Mouse (Mus musculus) midbrain, embryonic 13.5 days (tissue): ENCODE data around the gene Zdhhc23. TPM values are rescaled to one million over a fixed set of nuclear protein-coding genes. Genes with fewer than 3 reads are reported as not detected.
A peak's percentile ranks its signal among the peaks of the same experiment; 100 is the strongest.

ENCODE experiments used
- ATAC-seq: fragments of 200-750 bp; cut with Nextera tagmentation; 2 replicates; pipeline ENCODE4 v1.8.0; 2017; ENCODE audit warnings: mild to moderate bottlenecking, moderate TSS enrichment, moderate library complexity
- H3K27ac ChIP-seq: fragments of 300-500 bp; sonication (generic); 2 replicates; pipeline ENCODE4 v1.5.1; 2015; ENCODE audit warnings: inconsistent platforms, mild to moderate bottlenecking, moderate library complexity
- H3K27me3 ChIP-seq: fragments of 300-500 bp; sonication (generic); 2 replicates; pipeline ENCODE4 v1.6.1; 2015; ENCODE audit warnings: mild to moderate bottlenecking, inconsistent platforms
- H3K36me3 ChIP-seq: fragments of 300-500 bp; sonication (generic); 2 replicates; pipeline ENCODE4 v1.6.1; 2015; ENCODE audit warnings: mild to moderate bottlenecking, inconsistent platforms
- H3K4me1 ChIP-seq: fragments of 300-500 bp; sonication (generic); replicated peaks from 2 replicates; pipeline ENCODE4 v1.6.1; 2015; ENCODE audit warnings: inconsistent platforms
- H3K4me2 ChIP-seq: fragments of 300-500 bp; sonication (generic); replicated peaks from 2 replicates; pipeline ENCODE4 v1.6.1; 2015; ENCODE audit warnings: moderate library complexity, mild to moderate bottlenecking, inconsistent platforms
- H3K4me3 ChIP-seq: fragments of 300-500 bp; sonication (generic); replicated peaks from 2 replicates; pipeline ENCODE4 v1.5.1; 2015; ENCODE audit warnings: mild to moderate bottlenecking, inconsistent platforms
- H3K9ac ChIP-seq: fragments of 300-500 bp; sonication (generic); replicated peaks from 2 replicates; pipeline ENCODE4 v1.6.1; 2015; ENCODE audit warnings: mild to moderate bottlenecking, inconsistent platforms
- H3K9me3 ChIP-seq: fragments of 300-500 bp; sonication (generic); 2 replicates; pipeline ENCODE4 v1.6.1; 2016; ENCODE audit warnings: mild to moderate bottlenecking, inconsistent platforms
- WGBS: fragments of 180-500 bp; shearing (Covaris S2); methylation state at CpG from one replicate; pipeline ENCODE4 v1.1.7; 2015; 5-methylcytosine and 5-hydroxymethylcytosine counted together
- microRNA-seq: library from miRNA; unstranded; fragments of <30 nt; microRNA quantifications from one replicate; pipeline ENCODE4, GENCODE M21; 2016
- polyA plus RNA-seq: library from polyadenylated mRNA; unstranded; fragments of >200 nt; fragmentation: Nextera tagmentation; extraction: Ambion mirVana; gene quantifications from 2 replicates; pipeline ENCODE4 v1.2.1, GENCODE M21; 2015

The Zdhhc23 gene
- polyA plus RNA-seq, 1 experiment from 2014 or later = 1.4 TPM

DNA sequence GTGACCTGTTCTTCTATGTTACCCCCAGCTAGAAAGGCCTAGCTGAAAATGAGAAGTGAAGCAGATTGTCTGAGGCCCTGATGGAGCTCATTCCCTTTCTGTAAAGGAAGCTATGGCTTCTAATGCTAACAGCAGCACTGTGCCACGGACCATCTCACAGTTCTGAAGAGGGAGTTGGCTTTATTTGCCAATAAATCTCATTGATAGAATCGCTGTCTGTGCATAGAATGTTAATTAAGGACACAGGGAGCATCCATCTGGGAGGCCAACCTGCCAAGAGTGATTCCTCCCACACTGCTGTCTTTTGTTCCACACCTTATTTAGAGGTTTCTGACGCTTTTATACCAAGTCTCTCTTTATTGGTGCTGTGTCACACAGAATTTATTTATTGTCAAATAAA is 48.1 kb downstream of the Zdhhc23 start:
- no peaks in the 10 kb centered on the region for H3K27me3 ChIP-seq
- ATAC-seq = no peak
- H3K27ac ChIP-seq = no peak overlapping the region
- H3K9me3 ChIP-seq = no peaks in the 10 kb centered on the region
- no peaks in the 10 kb centered on the region for H3K4me1 ChIP-seq
- H3K4me3 ChIP-seq = no peak overlapping the region
- no peaks in the 10 kb centered on the region for H3K36me3 ChIP-seq
- H3K4me2 ChIP-seq = no peak overlapping the region
- H3K9ac ChIP-seq = no peak overlapping the region
- WGBS = 85% methylated on average over 3 of the region's 3 CpGs

DNA sequence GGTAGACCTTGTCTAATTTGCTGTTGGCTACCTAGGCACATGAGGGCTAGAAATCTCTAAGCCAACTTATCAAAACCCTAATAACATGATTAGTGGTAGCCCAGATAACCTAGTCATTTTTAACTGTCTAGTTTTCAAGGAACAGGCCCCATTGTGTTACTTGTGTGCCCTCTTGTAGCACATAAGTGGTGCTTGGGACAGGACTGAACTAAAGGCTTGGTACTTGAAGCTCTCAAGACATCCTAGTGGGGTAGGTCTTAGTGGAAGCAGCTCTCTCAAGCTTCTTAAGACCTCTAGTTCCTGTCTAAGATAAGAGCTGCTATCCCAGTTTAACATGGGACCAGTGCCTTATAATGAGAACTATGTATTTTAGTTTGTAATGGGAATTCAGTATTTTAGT is 49.0 kb downstream of the Zdhhc23 start:
- Histone ChIP-seq H3K4me1 (no peaks in the 10 kb centered on the region), H3K9me3 (no peaks in the 10 kb centered on the region), H3K9ac (no peak overlapping the region), H3K27ac (no peak overlapping the region), H3K4me2 (no peak overlapping the region), H3K4me3 (no peak overlapping the region), H3K27me3 (no peaks in the 10 kb centered on the region), H3K36me3 (no peaks in the 10 kb centered on the region)
- no peak for ATAC-seq

DNA sequence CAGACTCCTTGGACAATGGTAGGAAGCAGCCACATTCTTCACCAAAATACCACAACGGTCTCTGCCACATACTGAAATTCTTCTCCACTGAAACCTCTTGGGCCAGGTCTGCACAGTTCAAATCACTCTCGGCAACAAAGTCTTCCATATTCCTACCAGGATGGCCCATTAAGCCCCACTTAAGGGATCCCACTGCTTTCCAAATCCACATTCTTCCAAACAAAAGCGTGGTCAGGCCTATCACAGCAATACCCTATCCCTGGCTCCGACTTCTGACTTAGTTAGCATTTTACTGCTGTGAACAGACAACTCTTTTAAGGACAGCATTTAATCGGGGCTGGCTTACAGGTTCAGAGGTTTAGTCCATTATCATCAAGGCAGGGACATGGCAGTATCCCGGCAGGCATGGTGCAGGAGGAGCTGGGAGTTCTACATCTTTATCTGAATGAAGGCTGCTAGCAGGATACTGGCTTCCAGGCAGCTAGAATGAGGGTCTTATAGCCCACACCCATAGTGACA is 53.2 kb downstream of the Zdhhc23 start, which contains the start of gene Qtrt2:
TSS of gene Qtrt2 (minus strand) at position 469 of the 519 bp plus-strand sequence.
- no peak for ATAC-seq
- WGBS = 48% methylated on average over 6 of the region's 6 CpGs
- no peaks in the 10 kb centered on the region for H3K27me3 ChIP-seq
- H3K27ac ChIP-seq = no peak within 1 kb of the TSS
- H3K9ac ChIP-seq = no peak within 1 kb of the TSS
- H3K36me3 ChIP-seq = no peaks in the 10 kb centered on the region
- no peak within 1 kb of the TSS for H3K4me3 ChIP-seq
- no peaks in the 10 kb centered on the region for H3K9me3 ChIP-seq
- peaks cover 13% of the 10 kb centered on the region for H3K4me1 ChIP-seq
- H3K4me2 ChIP-seq = no peak within 1 kb of the TSS

DNA sequence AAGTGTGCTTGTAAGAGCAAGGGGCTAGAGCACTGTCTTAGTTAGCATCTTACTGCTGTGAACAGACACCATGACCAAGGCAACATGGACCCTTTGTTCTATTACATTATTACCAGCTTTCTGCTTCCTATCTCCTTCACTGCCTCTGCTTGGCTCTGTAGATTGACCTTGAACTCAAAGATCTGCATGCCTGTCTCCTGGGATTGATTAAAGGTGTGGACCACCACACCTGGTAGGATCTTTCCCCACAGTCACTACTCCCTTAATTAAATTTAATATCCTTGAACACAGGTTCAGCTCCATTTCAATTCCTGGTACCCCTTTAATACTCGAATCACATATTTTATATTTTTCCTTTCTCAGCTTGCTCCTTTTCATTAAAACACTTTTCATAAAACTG is 53.7 kb downstream of the Zdhhc23 start:
- H3K36me3 ChIP-seq = no peaks in the 10 kb centered on the region
- H3K4me2 ChIP-seq = no peak overlapping the region
- WGBS = 98% methylated on average over 1 of the region's 1 CpGs
- H3K9me3 ChIP-seq = no peaks in the 10 kb centered on the region
- ATAC-seq = no peak
- H3K27me3 ChIP-seq = no peaks in the 10 kb centered on the region
- H3K27ac ChIP-seq = no peak overlapping the region
- peaks cover 13% of the 10 kb centered on the region for H3K4me1 ChIP-seq
- no peak overlapping the region for H3K9ac ChIP-seq
- no peak overlapping the region for H3K4me3 ChIP-seq

DNA sequence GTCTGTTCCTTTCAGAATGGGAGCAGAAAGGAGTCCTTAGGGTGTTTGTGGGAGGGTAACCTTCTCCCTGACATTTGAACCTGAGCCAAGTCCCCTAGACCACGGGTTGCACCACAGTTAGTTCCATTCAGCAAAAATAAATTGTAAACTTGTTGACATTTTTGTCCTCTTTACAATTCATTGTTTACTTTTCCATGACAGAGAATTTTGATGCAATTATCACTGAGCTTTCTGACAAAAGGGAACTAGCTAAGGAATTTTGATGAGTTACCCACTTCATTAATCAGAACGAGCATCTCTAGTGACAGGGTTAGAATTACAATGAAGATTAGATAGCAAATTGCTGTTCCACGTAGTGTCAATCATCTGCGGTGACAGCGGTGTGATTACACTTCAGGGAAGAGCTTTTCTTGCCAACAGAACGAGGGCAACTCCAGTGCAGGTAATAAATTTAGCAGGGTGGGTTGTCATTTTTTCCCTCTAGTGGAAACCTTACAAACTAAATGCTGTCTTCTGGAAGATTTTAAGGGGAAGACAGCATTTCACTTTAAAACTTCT is 54.5 kb downstream of the Zdhhc23 start:
- 69% methylated on average over 6 of the region's 6 CpGs for WGBS
- ATAC-seq = no peak
- peaks cover 16% of the 10 kb centered on the region for H3K4me1 ChIP-seq
- no peaks in the 10 kb centered on the region for H3K9me3 ChIP-seq
- H3K36me3 ChIP-seq = no peaks in the 10 kb centered on the region
- no peak overlapping the region for H3K9ac ChIP-seq
- no peaks in the 10 kb centered on the region for H3K27me3 ChIP-seq
- no peak overlapping the region for H3K4me2 ChIP-seq
- no peak overlapping the region for H3K27ac ChIP-seq
- no peak overlapping the region for H3K4me3 ChIP-seq

DNA sequence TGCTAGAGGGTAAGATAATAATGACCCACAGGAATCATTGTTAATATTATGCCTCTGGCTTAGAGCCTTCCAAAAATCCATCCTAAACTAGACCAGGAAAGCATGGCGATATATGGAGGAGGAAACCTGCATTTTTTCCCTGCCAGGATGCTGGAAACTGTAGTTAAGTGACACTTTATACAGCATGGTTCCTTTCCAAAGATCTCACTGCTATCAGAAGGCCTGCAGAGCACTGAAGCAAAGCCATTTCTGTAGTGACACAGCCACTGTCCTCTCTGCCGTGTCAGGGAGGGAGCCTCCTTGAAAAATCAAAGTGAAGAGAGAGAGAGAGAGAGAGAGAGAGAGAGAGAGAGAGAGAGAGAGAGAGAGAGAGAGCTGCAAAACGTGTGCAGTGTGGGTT is 57.0 kb downstream of the Zdhhc23 start:
- WGBS = 42% methylated on average over 3 of the region's 3 CpGs
- Histone ChIP-seq H3K4me1 (peaks cover 16% of the 10 kb centered on the region), H3K4me3 (no peak overlapping the region), H3K36me3 (no peaks in the 10 kb centered on the region), H3K9ac (no peak overlapping the region), H3K27me3 (no peaks in the 10 kb centered on the region), H3K9me3 (no peaks in the 10 kb centered on the region), H3K27ac (no peak overlapping the region), H3K4me2 (no peak overlapping the region)
- no peak for ATAC-seq

DNA sequence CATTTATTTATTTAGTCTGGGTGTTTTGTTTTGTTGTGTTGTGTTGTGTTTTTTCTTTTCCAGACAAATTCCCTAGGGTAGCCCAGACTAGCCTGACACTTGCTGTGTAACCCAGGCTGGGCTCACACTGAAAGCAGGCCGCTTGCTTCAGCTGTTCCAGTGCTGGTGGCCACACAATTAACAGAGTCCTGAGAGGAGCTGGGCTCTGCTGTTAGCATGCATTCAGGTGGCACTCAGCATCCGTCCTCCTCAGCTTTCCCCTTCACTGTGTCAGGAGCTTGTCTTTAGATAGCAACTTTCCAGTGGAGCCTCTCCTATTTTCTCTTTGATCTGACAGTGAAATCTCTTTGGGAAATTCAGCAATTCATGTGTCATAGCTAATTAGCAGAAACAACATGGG is 57.6 kb downstream of the Zdhhc23 start:
- 29% methylated on average over 2 of the region's 2 CpGs for WGBS
- Histone ChIP-seq H3K4me2 (no peak overlapping the region), H3K27me3 (no peaks in the 10 kb centered on the region), H3K9ac (no peak overlapping the region), H3K4me3 (no peak overlapping the region), H3K27ac (no peak overlapping the region), H3K36me3 (no peaks in the 10 kb centered on the region), H3K9me3 (no peaks in the 10 kb centered on the region), H3K4me1 (peaks cover 16% of the 10 kb centered on the region)
- peak; percentile 77 for ATAC-seq

DNA sequence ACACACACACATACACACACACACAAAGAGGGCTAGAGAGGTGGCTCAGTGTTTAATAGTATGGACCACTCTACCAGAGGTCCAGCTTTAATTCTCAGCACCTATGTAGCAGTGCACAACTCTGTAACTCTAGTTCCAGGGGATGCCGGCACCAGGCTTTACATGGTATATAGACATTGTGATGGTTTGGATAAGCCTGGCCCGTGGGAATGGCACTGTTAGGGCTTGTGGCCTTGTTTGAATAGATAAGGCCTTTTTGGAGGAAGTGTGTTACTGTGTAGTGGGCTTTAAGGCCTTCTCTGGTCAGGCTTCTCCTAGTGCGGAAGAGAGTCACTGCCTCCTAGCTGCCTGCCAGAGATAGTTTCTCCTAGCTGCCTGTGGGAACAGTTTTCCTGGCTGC is 60.7 kb downstream of the Zdhhc23 start:
- no peaks in the 10 kb centered on the region for H3K9me3 ChIP-seq
- H3K4me3 ChIP-seq = no peak overlapping the region
- H3K4me1 ChIP-seq = peaks cover 16% of the 10 kb centered on the region
- no peak overlapping the region for H3K27ac ChIP-seq
- no peak overlapping the region for H3K4me2 ChIP-seq
- ATAC-seq = no peak
- no peak overlapping the region for H3K9ac ChIP-seq
- no peaks in the 10 kb centered on the region for H3K27me3 ChIP-seq
- no peaks in the 10 kb centered on the region for H3K36me3 ChIP-seq
- 90% methylated on average over 3 of the region's 3 CpGs for WGBS

Small RNA genes within 50 kb of the gene (microRNA-seq; reads per million reads assigned to microRNA genes)
- gene Mir3470b = not detected

Other genes with a start within 250 kb of the Zdhhc23 start
- gene Drd3, start 225.8 kb downstream of the Zdhhc23 start, polyA plus RNA-seq = not detected in 2 replicates
- 13.8 and 14.1 TPM in 2 replicates for gene Ccdc191, start 90.0 kb downstream of the Zdhhc23 start, polyA plus RNA-seq
- gene Qtrt2, start 53.0 kb downstream of the Zdhhc23 start, polyA plus RNA-seq = 20.3 and 20.4 TPM in 2 replicates
- 2.0 and 2.2 TPM in 2 replicates for gene Gramd1c, start 83.6 kb upstream of the Zdhhc23 start, polyA plus RNA-seq
- 84.8 and 88.7 TPM in 2 replicates for gene Atp6v1a, start 159.9 kb upstream of the Zdhhc23 start, polyA plus RNA-seq
- gene Naa50, start 160.0 kb upstream of the Zdhhc23 start, polyA plus RNA-seq = 71.2 and 74.9 TPM in 2 replicates
- gene Usf3, start 193.5 kb upstream of the Zdhhc23 start, polyA plus RNA-seq = 2.7 and 3.4 TPM in 2 replicates